Mouse (Mus musculus): ENCODE measurements at regions not wholly inside any gene's neighbourhood (a gene's known extent, or its start where the extent isn't known, plus 50 kb on each side); places are given as distances from the start of the nearest gene placed in this dataset.

GRCm38 (mm10) chr13:35383000-35383623 lies 276.5 kb upstream of the Cdyl start:
- no peak for ATAC-seq (ENCODE audit: low TSS enrichment)

DNA sequence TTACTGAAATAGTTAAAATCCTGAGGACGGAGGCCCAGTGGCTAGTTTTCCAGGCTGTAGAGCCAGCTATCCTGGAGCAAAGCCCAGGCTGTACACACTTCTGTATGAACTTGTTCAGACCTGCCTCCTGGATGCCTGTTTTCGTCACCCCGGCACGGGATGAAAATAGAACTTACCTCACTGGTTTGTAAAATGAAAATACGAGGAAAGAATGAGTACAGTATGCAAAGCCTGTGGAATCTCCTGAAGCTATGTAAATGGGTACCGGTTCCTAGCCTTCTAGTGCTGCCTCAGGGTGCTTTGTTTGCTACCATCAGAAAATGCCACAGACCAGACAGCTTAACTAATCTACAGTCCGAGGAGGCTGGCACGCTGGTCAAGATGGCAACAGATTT lies 276.0 kb upstream of the Cdyl start:
- ATAC-seq (ENCODE audit: low TSS enrichment): no peak

- ATAC-seq (ENCODE audit: low TSS enrichment): no peak
These were observed 271.3 kb upstream of the Cdyl start for GRCm38 (mm10) chr13:35388380-35388779.

- no peak for ATAC-seq (ENCODE audit: low TSS enrichment)
These were observed 269.7 kb upstream of the Cdyl start for GRCm38 (mm10) chr13:35389781-35390525.

DNA sequence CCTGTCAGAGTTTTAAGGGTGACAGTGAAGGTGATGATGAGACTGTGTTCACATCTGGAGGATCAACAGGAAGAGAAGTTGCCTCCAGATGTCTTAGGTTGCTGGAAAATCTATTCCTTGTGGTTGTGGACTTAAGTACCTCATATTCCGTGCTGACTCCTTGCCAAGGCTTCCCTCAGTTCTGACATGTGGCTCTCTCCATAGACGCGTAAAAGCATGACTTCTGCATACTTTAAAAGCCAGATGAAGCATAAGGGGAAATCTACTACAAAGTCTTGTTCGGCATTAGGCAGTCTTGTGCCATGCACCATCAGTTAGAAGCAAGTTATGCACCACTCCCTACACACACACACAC lies 269.1 kb upstream of the Cdyl start:
- ATAC-seq (ENCODE audit: low TSS enrichment): no peak

GRCm38 (mm10) chr13:35392167-35392566 lies 267.5 kb upstream of the Cdyl start:
- ATAC-seq (ENCODE audit: low TSS enrichment): no peak

- ATAC-seq (ENCODE audit: low TSS enrichment): no peak
These were observed 264.4 kb upstream of the Cdyl start for GRCm38 (mm10) chr13:35395192-35395591.

DNA sequence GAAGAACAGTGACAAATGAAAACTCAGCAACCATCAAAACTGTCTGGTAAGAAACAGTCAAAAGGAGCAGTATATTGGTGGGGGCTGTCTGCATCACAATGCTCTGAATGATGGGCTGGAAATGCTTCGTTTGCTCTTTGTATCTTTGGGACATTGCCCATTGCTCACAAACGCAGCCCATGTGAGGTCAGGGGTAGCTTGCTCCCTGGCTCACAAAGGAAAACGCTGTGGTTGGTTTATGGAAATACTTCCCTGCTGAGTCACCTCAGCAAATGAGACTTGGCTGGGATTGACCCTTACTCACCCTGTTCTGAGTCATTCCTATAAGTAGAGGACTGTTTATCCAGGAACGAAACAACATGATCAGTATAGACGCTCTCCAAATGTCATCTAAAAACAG lies 264.0 kb upstream of the Cdyl start:
- ATAC-seq (ENCODE audit: low TSS enrichment): no peak

DNA sequence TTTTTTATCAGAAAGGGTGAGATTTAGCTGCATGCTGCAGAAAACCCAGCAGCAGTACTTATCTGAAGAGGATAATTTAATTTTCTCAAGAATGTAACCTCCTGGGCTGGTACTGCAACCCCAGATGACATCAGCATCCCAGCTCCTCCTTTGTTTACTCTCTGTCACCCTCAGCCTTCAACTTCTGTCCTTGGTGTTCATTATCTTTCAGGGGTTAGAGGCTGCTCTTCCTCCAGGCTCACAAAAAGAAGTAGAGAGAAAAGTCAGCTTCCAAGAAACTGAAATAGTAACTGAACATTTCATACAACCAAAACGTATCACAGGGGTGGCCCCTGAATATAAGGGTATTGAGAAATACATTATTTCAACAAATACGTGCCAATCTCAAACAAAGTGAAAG lies 262.5 kb upstream of the Cdyl start:
- ATAC-seq (ENCODE audit: low TSS enrichment): no peak

- ATAC-seq (ENCODE audit: low TSS enrichment): peak; percentile 99
These were observed 261.4 kb upstream of the Cdyl start for GRCm38 (mm10) chr13:35398192-35398591.

GRCm38 (mm10) chr13:35402856-35403255 lies 256.8 kb upstream of the Cdyl start:
- no peak for ATAC-seq (ENCODE audit: low TSS enrichment)

- ATAC-seq (ENCODE audit: low TSS enrichment): no peak
These were observed 255.2 kb upstream of the Cdyl start for GRCm38 (mm10) chr13:35404428-35404827.

GRCm38 (mm10) chr13:35405384-35405783 lies 254.2 kb upstream of the Cdyl start:
- ATAC-seq (ENCODE audit: low TSS enrichment): no peak

DNA sequence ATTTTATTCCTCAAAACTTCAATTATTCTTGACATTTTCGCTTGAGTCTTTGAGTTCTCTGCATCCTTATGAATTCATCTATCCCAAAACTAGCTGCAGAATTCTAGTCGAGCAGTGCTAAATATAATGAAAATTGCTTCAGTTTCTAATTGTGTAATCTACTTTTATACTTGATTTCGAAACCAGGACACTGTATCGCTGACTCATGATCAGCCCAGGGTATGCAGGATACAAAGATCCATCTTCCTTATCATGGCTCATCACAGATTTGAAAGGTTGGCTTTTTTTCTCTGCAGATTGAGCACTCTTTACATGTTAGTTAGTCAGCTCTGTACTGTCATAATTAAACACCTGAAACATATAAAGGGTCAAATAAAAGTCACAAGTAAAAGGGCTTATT lies 242.1 kb upstream of the Cdyl start:
- ATAC-seq (ENCODE audit: low TSS enrichment): no peak

- no peak for ATAC-seq (ENCODE audit: low TSS enrichment)
These were observed 239.6 kb upstream of the Cdyl start for GRCm38 (mm10) chr13:35420076-35420475.

DNA sequence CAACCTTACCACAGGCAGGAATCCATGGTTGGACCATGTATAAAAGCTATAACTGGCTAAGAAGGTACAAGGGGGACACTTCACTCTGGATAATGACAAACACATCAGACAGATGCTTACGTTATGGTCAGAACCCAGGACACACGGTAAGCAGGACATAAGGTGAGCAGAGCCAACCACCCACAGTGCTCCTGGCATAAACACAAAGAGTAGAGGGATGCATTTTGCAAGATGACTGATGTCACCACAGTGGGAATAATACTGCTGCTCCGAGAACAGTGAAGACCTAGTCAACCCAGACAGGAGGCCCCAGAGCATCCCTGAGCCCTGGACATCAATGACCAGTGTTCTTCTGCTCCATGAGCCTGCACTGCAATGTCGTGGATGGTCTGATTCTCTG lies 233.6 kb upstream of the Cdyl start:
- no peak for ATAC-seq (ENCODE audit: low TSS enrichment)

DNA sequence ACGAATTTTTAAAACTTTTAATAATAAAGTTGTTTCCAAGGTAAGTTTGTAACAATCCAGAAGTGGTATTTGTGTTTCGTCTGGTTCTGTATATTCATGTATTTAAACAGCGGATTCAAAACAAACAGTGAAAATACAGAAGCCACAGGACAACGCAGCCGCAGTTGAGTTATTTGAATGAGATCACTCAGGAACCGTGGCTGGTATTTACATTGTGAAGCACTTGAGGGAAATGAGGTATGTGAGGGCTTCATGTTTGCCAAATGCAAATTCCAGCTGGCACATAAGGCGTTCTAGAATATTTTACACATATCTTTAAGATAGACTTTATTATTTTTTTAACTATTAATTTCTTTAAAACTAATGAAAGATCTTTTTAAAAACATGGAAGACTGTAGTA lies 224.5 kb upstream of the Cdyl start:
- no peak for ATAC-seq (ENCODE audit: low TSS enrichment)

DNA sequence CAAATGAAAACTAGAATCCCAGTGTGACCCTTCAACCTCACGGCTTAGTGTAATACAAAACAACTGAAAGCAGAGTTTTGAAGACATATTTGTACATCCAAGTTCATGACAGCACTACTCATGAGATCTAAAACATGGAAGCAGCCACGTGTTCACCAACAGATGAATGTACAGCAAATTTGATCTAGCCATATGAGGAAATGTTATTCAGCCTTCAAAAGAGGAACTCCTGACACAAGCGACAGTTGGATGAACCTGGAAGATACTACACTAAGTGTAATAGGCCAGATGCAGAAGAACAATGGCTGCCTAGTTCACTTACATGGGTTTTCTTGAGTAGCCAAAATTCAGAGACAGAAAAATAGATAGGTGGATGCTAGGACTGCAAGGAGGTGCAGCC lies 212.0 kb upstream of the Cdyl start:
- no peak for ATAC-seq (ENCODE audit: low TSS enrichment)

- no peak for ATAC-seq (ENCODE audit: low TSS enrichment)
These were observed 207.2 kb upstream of the Cdyl start for GRCm38 (mm10) chr13:35452420-35452819.

GRCm38 (mm10) chr13:35453222-35453914 lies 206.3 kb upstream of the Cdyl start:
- no peak for ATAC-seq (ENCODE audit: low TSS enrichment)

DNA sequence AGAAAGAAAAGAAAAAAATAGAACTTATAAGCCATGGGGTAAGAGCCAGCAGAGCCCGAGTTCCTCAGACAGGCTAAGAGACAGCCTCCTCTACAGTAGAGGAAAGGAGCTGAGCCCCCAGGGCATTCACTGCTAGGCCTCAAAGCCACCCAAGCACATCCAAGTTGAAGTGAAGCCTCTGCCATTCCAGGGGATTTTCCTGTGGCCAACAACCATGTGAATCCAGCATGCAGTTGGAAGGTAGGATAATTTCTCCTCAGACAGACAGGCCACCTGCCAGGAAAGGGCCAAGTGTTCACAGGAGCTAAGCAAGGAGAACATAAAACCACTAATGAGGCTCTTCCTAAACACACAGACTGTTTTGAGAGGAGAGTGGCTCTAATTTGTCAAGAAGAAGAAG lies 199.6 kb upstream of the Cdyl start:
- no peak for ATAC-seq (ENCODE audit: low TSS enrichment)

- ATAC-seq (ENCODE audit: low TSS enrichment): no peak
These were observed 196.4 kb upstream of the Cdyl start for GRCm38 (mm10) chr13:35463231-35463630.

DNA sequence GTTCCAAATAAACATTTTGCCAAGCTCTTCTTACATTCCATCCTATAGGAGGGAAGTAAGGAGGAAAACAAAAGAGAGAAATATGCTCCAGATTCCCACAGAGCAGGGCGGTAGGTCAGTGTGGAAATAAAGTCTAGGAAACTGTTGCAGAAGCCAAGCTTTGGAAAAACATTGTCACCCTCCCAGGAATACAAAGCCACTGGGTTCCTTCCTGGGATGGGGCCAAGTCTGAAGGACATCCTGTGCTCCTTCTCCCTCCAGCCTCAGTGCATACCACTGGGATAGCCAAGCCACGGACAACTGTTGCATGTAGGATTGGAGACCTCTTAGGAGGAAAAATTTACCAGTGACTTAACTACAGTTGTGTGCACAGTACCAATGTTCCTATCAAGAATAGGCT lies 195.8 kb upstream of the Cdyl start:
- ATAC-seq (ENCODE audit: low TSS enrichment): no peak

Measured in frontal cortex, adult (tissue).